ENCODE assay signal across 21 mouse cellular contexts in the genomic region with DNA sequence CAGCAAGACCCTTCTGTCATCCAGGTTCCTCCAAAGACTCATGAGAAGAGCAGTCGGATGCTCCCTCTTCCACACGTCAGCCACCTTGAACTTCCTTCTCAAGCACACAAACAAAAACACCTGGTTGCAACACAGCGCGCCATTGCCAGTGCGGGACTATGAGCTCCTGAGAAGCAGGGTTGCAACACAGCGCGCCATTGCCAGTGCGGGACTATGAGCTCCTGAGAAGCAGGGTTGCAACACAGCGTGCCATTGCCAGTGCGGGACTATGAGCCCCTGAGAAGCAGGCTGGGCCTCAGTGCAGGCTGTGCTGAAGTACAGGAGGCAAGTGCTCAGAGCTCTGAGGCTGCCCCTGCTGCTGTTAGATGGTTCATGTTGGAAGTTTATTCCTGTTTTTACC.
DNase-seq lines count a peak whose midpoint lies in the region; ATAC-seq lines count a peak whose summit lies in the region.
"Had no signal": no experiment of that assay in that cellular context is flagged by ENCODE, and none has a peak within 500 bp of the region (broad histone marks: within the 10 kb centered on the region; RNA-seq: fewer than 3 reads in every experiment).

No protein-coding gene starts in this region.

- ATAC-seq in megakaryocyte progenitor cell, adult 5-6 weeks (replicated peaks; ENCODE audit: poor library complexity) = peak; percentile 60
- ATAC-seq: forebrain, embryonic 13.5 days; forebrain, embryonic 16.5 days; hindbrain, postnatal 0 days; inflammation-experienced regulatory T-cells, adult 6 months; intestine, embryonic 16.5 days; Patski had no signal

- DNase-seq in adrenal gland, adult 2 months = peak; percentile 42
- DNase-seq in adrenal gland, postnatal 4 days (ENCODE audit: low spot score in 2 of 2) = no peak
- peak; percentile 25 for DNase-seq in adrenal gland, postnatal 25 days
- no peak for DNase-seq in adrenal gland, adult (ENCODE audit: inconsistent age in 2 of 2, low spot score in 1 of 2)
- peak; percentile 38 for DNase-seq in NIH3T3 (ENCODE audit: low read depth)
- DNase-seq in left cerebral cortex, postnatal 25 days (ENCODE audit: low spot score in 2 of 2) = no peak
- DNase-seq: cerebellum, adult 18-20 months; cerebellum, adult 9-10 months; cerebellum, postnatal 14 days; gastrocnemius, postnatal 10 days; gastrocnemius, postnatal 36 days; heart, adult 18-20 months; heart, postnatal 10 days; heart, postnatal 36 days had no signal

- intact Hi-C loops in left cerebral cortex, postnatal 25 days (cut with DNase I) = loop anchor here (5.0 kb wide), 1 partner anchor 777 kb away; no protein-coding TSS in a partner anchor

Comparison
In these comparisons a context has a peak if more than half of its experiments do, and no peak if none do; other contexts are left out.
1. DNase-seq: peak in adrenal gland, adult 2 months (single experiment), adrenal gland, postnatal 25 days (single experiment) and NIH3T3 (single experiment); none in adrenal gland, postnatal 4 days (0 of 2), adrenal gland, adult (0 of 2) and left cerebral cortex, postnatal 25 days (0 of 2).